Mouse (Mus musculus) midbrain, embryonic 14.5 days (tissue): Measurements from ENCODE around the gene Timm29. TPM values are rescaled to one million over a fixed set of nuclear protein-coding genes. Genes with fewer than 3 reads are reported as not detected.
"Not testable (repeated sequence)": the region's sequence is repeated elsewhere in the genome, so short reads cannot be mapped to it uniquely, and the experiment has no call there.

Source experiments
- ATAC-seq: fragments of 200-750 bp; cut with Nextera tagmentation; 2 replicates; pipeline ENCODE4 v1.8.0; 2017; ENCODE audit warnings: moderate number of reproducible peaks, moderate library complexity; ENCODE audit not compliant: low FRiP score, low TSS enrichment
- DNase-seq: peaks from one replicate; pipeline ENCODE4 v3.0.0-alpha.2; 2015
- H3K27ac ChIP-seq: fragments of 300-500 bp; sonication (generic); replicated peaks from 2 replicates; pipeline ENCODE4 v1.5.1; 2014; ENCODE audit warnings: mild to moderate bottlenecking, low read depth, low read length, moderate library complexity
- H3K27me3 ChIP-seq: fragments of 300-500 bp; sonication (generic); 2 replicates; pipeline ENCODE4 v1.6.1; 2014; ENCODE audit warnings: low read length, control low read depth, mixed read lengths; ENCODE audit not compliant: control insufficient read depth, insufficient read depth
- H3K36me3 ChIP-seq: fragments of 300-500 bp; sonication (generic); 2 replicates; pipeline ENCODE4 v1.6.1; 2014; ENCODE audit warnings: low read length, control low read depth; ENCODE audit not compliant: control insufficient read depth, insufficient read depth
- H3K4me1 ChIP-seq: fragments of 300-500 bp; sonication (generic); 2 replicates; pipeline ENCODE4 v1.6.1; 2014; ENCODE audit warnings: mild to moderate bottlenecking, antibody characterized with exemption, low read length, control low read depth; ENCODE audit not compliant: control insufficient read depth, insufficient read depth
- H3K4me2 ChIP-seq: fragments of 300-500 bp; sonication (generic); 2 replicates; pipeline ENCODE4 v1.6.1; 2014; ENCODE audit warnings: mild to moderate bottlenecking, low read length, moderate library complexity
- H3K4me3 ChIP-seq: fragments of 300-500 bp; sonication (generic); replicated peaks from 2 replicates; pipeline ENCODE4 v1.5.1; 2014; ENCODE audit warnings: low read depth, low read length
- H3K9ac ChIP-seq: fragments of 300-500 bp; sonication (generic); replicated peaks from 2 replicates; pipeline ENCODE4 v1.6.1; 2014; ENCODE audit warnings: mild to moderate bottlenecking, low read length, moderate library complexity
- H3K9me3 ChIP-seq: fragments of 300-500 bp; sonication (generic); 2 replicates; pipeline ENCODE4 v1.6.1; 2016; ENCODE audit warnings: low read length, control low read depth, mixed read lengths; ENCODE audit not compliant: control insufficient read depth
- WGBS: fragments of 180-500 bp; shearing (Covaris S2); extraction: QIAGEN DNeasy Blood & Tissue Kit; methylation state at CpG from one replicate; pipeline ENCODE4 v1.1.7; 2014; 5-methylcytosine and 5-hydroxymethylcytosine counted together
- polyA plus RNA-seq: library from polyadenylated mRNA; unstranded; fragments of >200 nt; fragmentation: Nextera tagmentation; extraction: Ambion mirVana; gene quantifications from 2 replicates; pipeline ENCODE4 v1.2.1, GENCODE M21; 2014

Gene Timm29
- polyA plus RNA-seq, 1 experiment from 2014 or later: 86.9 TPM

DNA sequence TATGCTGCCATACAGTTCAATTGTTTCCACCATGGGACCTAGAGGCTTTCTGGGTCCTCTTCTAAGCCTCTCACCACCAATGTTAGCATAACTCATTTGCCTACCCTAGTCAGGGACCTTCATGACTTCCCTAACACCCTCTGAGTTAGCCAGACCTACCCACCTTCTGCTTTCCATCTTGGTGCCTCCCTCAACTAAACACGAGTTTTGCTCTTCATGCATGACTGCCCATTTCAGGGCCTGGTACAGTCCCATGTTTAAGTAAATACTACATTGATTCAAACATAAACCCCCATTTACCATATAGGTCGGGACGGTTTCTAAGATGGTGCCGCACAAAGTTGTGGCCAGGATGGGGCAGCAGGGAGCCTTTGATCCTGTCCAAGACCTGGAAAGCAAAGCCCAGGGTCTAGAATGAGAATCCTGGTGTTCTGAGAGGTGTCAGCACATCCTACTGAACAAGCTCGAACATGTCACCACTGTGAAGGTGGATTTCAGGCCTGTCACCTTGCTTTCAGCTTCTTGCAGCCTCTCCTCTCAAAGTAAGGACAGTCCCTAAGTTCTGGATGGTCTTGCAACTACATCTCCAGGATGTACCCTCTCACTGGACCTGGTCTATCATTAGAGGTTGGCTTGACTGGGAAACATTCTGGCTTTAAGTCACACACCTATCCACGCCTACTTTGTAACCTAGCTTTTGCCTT, 1.2 kb upstream of the Timm29 start:
- Histone ChIP-seq H3K27ac (no peak overlapping the region), H3K4me3 (no peak overlapping the region), H3K9ac (no peak overlapping the region), H3K4me2 (peak overlapping the region; percentile 96), H3K27me3 (no peaks in the 10 kb centered on the region), H3K9me3 (no peaks in the 10 kb centered on the region), H3K4me1 (peaks cover 26% of the 10 kb centered on the region), H3K36me3 (peaks cover 56% of the 10 kb centered on the region)
- no peak for ATAC-seq
- DNase-seq: no peak
- WGBS: 84% methylated on average over 6 of the region's 6 CpGs

DNA sequence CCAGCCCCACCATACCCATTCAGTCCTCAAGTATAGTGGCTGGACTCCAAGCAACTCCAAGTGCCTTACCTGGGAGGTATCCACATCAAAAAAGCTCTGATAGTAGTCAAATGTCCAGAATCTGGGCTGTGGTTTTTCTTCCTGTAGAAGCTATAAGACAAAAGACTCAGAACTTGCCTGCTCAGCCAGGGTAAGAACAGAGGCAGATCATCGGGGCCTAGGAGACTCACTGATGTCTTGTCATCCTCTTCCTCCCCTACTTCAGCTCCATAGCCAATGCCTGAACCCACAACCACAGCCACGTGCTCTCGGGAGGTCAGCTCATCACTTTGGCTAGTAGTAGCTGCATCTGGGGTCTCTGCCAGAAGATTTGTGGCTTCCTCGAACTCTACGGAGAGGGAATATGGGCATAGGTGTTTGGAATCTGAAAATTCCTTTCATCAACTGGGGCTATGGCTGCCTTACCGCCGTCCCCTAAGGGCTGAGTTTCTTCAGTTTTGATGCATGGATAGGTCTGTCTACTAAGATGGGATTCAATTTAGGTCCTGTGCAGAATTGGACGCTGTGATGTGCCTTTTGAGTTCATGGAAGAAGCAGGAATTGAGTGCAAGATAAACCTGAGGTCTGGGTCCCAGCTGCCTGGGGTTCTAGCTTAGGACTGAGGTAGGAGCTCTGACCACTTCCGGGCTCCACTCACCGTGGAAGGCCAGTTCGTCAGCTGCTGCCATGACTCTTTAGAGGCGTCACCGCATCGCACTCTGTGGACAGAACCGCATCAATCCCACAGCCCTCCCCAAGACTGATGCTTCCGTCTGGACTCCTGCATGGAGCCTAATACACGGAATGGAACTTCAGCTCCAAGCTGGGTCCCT, 455 bp upstream of the Timm29 start:
- ATAC-seq (peak; percentile 75), DNase-seq (no peak)
- peak overlapping the region; percentile 68 for H3K9ac ChIP-seq
- no peaks in the 10 kb centered on the region for H3K9me3 ChIP-seq
- H3K4me3 ChIP-seq: peak overlapping the region; percentile 93
- peak overlapping the region; percentile 96 for H3K4me2 ChIP-seq
- WGBS: 19% methylated on average over 17 of the region's 17 CpGs
- peaks cover 51% of the 10 kb centered on the region for H3K36me3 ChIP-seq
- H3K4me1 ChIP-seq: peaks cover 26% of the 10 kb centered on the region
- no peaks in the 10 kb centered on the region for H3K27me3 ChIP-seq
- H3K27ac ChIP-seq: peak overlapping the region; percentile 88

DNA sequence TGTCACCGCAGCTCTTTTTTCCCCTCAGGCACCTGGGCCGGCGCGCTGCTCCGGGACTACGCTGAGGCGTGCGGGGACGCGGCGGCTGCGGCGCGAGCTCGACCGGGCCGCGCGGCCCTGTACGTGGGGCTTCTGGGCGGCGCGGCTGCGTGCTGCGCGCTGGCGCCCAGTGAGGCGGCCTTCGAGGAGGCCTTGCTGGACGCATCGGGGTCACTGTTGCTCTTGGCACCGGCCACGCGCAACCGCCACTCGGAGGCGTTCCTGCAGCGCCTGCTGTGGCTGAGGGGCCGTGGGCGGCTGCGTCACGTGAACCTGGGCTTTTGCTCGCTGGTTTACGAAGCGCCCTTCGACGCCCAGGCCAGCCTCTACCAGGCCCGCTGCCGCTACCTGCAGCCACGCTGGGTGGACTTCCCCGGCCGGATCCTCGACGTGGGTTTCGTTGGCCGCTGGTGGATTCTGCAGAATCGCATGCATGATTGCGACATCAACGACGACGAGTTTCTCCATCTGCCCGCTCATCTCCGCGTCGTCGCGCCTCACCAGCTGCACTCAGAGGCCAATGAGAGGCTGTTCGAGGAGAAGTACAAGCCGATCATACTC, 700 bp downstream of the Timm29 start:
- H3K4me1 ChIP-seq: peaks cover 26% of the 10 kb centered on the region
- peak overlapping the region; percentile 96 for H3K4me2 ChIP-seq
- ATAC-seq (peak; percentile 62; the same call in 1 of the 2 replicates), DNase-seq (no peak)
- peak overlapping the region; percentile 88 for H3K27ac ChIP-seq
- no peaks in the 10 kb centered on the region for H3K9me3 ChIP-seq
- H3K4me3 ChIP-seq: peak overlapping the region; percentile 93
- H3K27me3 ChIP-seq: no peaks in the 10 kb centered on the region
- H3K36me3 ChIP-seq: peaks cover 41% of the 10 kb centered on the region
- peak overlapping the region; percentile 90 for H3K9ac ChIP-seq
- WGBS: 2% methylated on average over 68 of the region's 69 CpGs

DNA sequence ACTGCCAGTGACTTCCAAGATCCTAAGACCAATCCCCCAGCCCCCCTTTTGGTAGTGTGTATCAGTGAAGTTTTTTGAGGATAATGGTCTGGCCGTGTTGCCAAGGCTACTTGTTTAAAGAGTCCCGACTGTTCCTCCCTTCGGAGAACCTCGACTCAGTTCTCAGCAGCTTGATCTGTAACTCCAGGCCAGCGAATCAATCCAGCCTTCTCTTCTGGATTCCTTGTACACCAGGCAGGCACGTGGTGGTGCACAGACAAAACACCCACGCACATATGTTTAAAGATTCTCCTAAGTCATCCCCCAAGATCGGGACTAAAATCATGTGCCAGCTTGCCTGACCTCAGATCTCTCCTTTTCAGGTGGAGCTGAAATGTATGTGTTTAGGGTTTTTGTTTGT, 1.8 kb downstream of the Timm29 start:
- 92% methylated on average over 8 of the region's 8 CpGs for WGBS
- H3K9me3 ChIP-seq, H3K27me3 ChIP-seq, H3K9ac ChIP-seq, H3K27ac ChIP-seq, ATAC-seq, DNase-seq: not testable (repeated sequence)
- H3K36me3 ChIP-seq: peaks cover 29% of the 10 kb centered on the region
- H3K4me2 ChIP-seq: peak overlapping the region; percentile 96
- peaks cover 26% of the 10 kb centered on the region for H3K4me1 ChIP-seq
- peak overlapping the region; percentile 93 for H3K4me3 ChIP-seq

DNA sequence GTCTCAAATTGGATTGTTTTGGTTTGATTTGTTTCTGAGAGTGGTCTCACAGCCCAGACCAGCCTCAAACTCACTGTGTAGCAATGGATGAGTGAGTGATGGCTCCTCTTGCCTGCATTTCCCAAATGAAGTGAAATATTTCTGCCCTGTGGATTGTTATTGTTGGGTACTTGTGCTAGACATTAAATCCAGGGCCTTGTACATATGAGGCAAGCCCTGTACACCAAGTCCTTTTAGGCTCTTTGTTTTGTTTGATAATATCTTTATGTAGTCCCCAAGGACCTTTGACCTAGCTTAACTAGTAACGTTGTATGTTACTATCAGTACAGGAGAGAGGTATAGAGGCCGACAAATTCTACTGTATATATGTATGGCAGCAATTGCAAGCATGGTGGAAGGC, 2.3 kb downstream of the Timm29 start:
- WGBS: 95% methylated on average over 2 of the region's 2 CpGs
- Histone ChIP-seq H3K27me3 (no peaks in the 10 kb centered on the region), H3K4me3 (no peak overlapping the region), H3K4me2 (no peak overlapping the region), H3K4me1 (peaks cover 26% of the 10 kb centered on the region), H3K9ac (no peak overlapping the region), H3K27ac (no peak overlapping the region), H3K36me3 (peaks cover 24% of the 10 kb centered on the region), H3K9me3 (no peaks in the 10 kb centered on the region)
- DNase-seq: no peak
- ATAC-seq: no peak

DNA sequence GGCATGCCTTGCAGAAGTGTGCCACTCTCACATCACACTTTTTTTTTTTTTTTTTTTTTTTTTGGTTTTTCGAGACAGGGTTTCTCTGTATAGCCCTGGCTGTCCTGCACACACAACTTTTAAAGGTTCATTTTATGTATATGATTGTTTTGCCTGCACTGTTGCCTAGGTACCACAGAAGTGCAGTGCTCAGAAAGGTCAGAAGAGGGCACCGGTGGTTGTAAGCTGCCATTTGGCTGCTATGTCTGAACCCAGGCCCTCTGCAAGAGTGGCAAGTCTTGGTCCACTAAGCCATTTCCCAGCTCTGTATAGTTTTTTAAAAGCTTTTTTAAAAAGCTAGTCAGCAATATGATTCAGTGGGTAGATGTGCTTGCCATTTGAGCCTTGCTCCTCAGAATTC, 5.7 kb downstream of the Timm29 start:
- DNase-seq (peak; percentile 48), ATAC-seq (no peak)
- H3K9ac ChIP-seq: no peak overlapping the region
- 56% methylated on average over 2 of the region's 2 CpGs for WGBS
- no peaks in the 10 kb centered on the region for H3K27me3 ChIP-seq
- no peak overlapping the region for H3K4me3 ChIP-seq
- peaks cover 14% of the 10 kb centered on the region for H3K36me3 ChIP-seq
- no peak overlapping the region for H3K27ac ChIP-seq
- no peak overlapping the region for H3K4me2 ChIP-seq
- no peaks in the 10 kb centered on the region for H3K9me3 ChIP-seq
- peaks cover 14% of the 10 kb centered on the region for H3K4me1 ChIP-seq

DNA sequence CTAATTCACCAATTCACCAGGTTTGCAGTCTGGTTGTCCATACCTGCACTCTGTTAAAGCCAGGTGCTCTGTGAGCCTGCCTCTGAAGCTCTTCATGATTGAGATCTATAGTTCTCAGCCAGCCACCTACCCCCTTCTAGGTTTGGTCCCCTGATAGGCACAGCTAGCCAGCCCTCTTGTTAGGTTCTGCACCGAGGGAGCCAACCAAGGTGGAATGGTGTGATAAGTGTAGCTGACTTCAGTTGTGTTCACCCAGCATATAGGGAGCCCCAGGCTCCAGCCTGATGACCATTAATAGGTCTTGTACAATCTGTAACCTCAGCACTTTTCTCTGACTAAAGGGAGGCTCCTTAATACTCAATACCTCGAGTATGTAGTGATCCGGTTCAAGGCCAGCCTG, 7.7 kb downstream of the Timm29 start:
- Histone ChIP-seq H3K4me2 (no peak overlapping the region), H3K27me3 (no peaks in the 10 kb centered on the region), H3K4me3 (no peak overlapping the region), H3K4me1 (no peaks in the 10 kb centered on the region), H3K9me3 (no peaks in the 10 kb centered on the region), H3K27ac (no peak overlapping the region), H3K9ac (no peak overlapping the region), H3K36me3 (peaks cover 14% of the 10 kb centered on the region)
- ATAC-seq: no peak
- DNase-seq: no peak
- 74% methylated on average over 3 of the region's 3 CpGs for WGBS

DNA sequence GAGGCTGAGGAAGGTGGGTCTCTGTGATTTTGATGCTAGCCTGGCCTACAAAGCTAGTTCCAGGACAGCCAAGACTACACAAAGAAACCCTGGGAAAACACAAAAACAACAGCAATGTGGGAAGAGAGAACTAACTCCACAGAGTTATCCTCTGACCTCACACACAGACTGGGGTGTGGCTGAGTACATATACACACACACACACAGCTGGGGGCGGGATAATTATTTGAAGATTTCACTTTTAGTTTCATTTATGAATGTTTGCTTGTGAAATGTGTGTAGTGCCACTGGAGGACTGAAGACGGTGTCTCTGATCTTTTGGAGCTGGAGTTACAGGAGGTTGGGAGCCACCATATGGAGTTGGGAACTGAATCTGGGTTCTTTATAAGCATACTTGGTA, 8.6 kb downstream of the Timm29 start:
- H3K4me3 ChIP-seq: no peak overlapping the region
- peaks cover 6% of the 10 kb centered on the region for H3K36me3 ChIP-seq
- H3K4me1 ChIP-seq: no peaks in the 10 kb centered on the region
- H3K4me2 ChIP-seq: no peak overlapping the region
- 80% methylated on average over 2 of the region's 2 CpGs for WGBS
- H3K9ac ChIP-seq: no peak overlapping the region
- no peak overlapping the region for H3K27ac ChIP-seq
- ATAC-seq (no peak), DNase-seq (no peak)
- no peaks in the 10 kb centered on the region for H3K27me3 ChIP-seq
- no peaks in the 10 kb centered on the region for H3K9me3 ChIP-seq
